Mouse (Mus musculus) neural tube, embryonic 13.5 days (tissue): ENCODE results near the gene Ube4a. TPM values are rescaled to one million over a fixed set of nuclear protein-coding genes. Genes with fewer than 3 reads are reported as not detected.

Experiments
- ATAC-seq: fragments of 200-750 bp; cut with Nextera tagmentation; 2 replicates; pipeline ENCODE4 v1.8.0; 2017; ENCODE audit warnings: low read depth, mild to moderate bottlenecking, moderate TSS enrichment, moderate library complexity
- H3K27ac ChIP-seq: fragments of 300-500 bp; sonication (generic); replicated peaks from 2 replicates; pipeline ENCODE4 v1.5.1; 2015; ENCODE audit warnings: moderate library complexity, mild to moderate bottlenecking, inconsistent platforms
- H3K27me3 ChIP-seq: fragments of 300-500 bp; sonication (generic); 2 replicates; pipeline ENCODE4 v1.6.1; 2015; ENCODE audit warnings: mild to moderate bottlenecking, inconsistent platforms
- H3K36me3 ChIP-seq: fragments of 300-500 bp; sonication (generic); 2 replicates; pipeline ENCODE4 v1.6.1; 2015; ENCODE audit warnings: mild to moderate bottlenecking, inconsistent platforms
- H3K4me1 ChIP-seq: fragments of 300-500 bp; sonication (generic); replicated peaks from 2 replicates; pipeline ENCODE4 v1.6.1; 2015; ENCODE audit warnings: inconsistent platforms
- H3K4me2 ChIP-seq: fragments of 300-500 bp; sonication (generic); 2 replicates; pipeline ENCODE4 v1.6.1; 2015; ENCODE audit warnings: inconsistent platforms, mild to moderate bottlenecking, moderate library complexity
- H3K4me3 ChIP-seq: fragments of 300-500 bp; sonication (generic); 2 replicates; pipeline ENCODE4 v1.5.1; 2015; ENCODE audit warnings: mild to moderate bottlenecking, inconsistent platforms
- H3K9ac ChIP-seq: fragments of 300-500 bp; sonication (generic); 2 replicates; pipeline ENCODE4 v1.6.1; 2015; ENCODE audit warnings: moderate library complexity, mild to moderate bottlenecking, inconsistent platforms
- H3K9me3 ChIP-seq: fragments of 300-500 bp; sonication (generic); 2 replicates; pipeline ENCODE4 v1.6.1; 2016; ENCODE audit warnings: inconsistent platforms
- WGBS: fragments of 180-500 bp; shearing (Covaris S2); methylation state at CpG from one replicate; pipeline ENCODE4 v1.1.7; 2015; 5-methylcytosine and 5-hydroxymethylcytosine counted together
- polyA plus RNA-seq: library from polyadenylated mRNA; unstranded; fragments of >200 nt; fragmentation: Nextera tagmentation; extraction: Ambion mirVana; gene quantifications from 2 replicates; pipeline ENCODE4 v1.2.1, GENCODE M21; 2015

Gene Ube4a
- polyA plus RNA-seq: 38.1 and 39.8 TPM in 2 replicates

GRCm38 (mm10) chr9:44965126-44965832, at the start of gene Ube4a:
Gene Ube4a, minus strand, starts transcription at chr9:44965600.
- Histone ChIP-seq H3K9ac (peak within 1 kb of the TSS; percentile 80), H3K4me1 (peaks cover 18% of the 10 kb centered on the region), H3K27me3 (peaks cover 3% of the 10 kb centered on the region; the same call in 1 of the 2 replicates), H3K27ac (peak within 1 kb of the TSS; percentile 68), H3K36me3 (peaks cover 21% of the 10 kb centered on the region), H3K4me2 (peak within 1 kb of the TSS; percentile 93), H3K9me3 (no peaks in the 10 kb centered on the region), H3K4me3 (peak within 1 kb of the TSS; percentile 95)
- ATAC-seq: peak; percentile 93
- under 1% methylated on average over 39 of the region's 39 CpGs for WGBS

GRCm38 (mm10) chr9:45014879-45015278, 49.5 kb upstream of the Ube4a start:
- Histone ChIP-seq H3K4me2 (no peak overlapping the region), H3K9me3 (no peaks in the 10 kb centered on the region), H3K27me3 (no peaks in the 10 kb centered on the region), H3K9ac (no peak overlapping the region), H3K4me3 (no peak overlapping the region), H3K36me3 (no peaks in the 10 kb centered on the region), H3K4me1 (no peaks in the 10 kb centered on the region), H3K27ac (no peak overlapping the region)
- ATAC-seq: no peak
- 38% methylated on average over 2 of the region's 2 CpGs for WGBS

- WGBS: 51% methylated on average over 6 of the region's 6 CpGs
- ATAC-seq: no peak
- no peaks in the 10 kb centered on the region for H3K4me1 ChIP-seq
- H3K36me3 ChIP-seq: no peaks in the 10 kb centered on the region
- H3K27ac ChIP-seq: no peak overlapping the region
- no peak overlapping the region for H3K9ac ChIP-seq
- H3K27me3 ChIP-seq: no peaks in the 10 kb centered on the region
- H3K4me2 ChIP-seq: no peak overlapping the region
- H3K4me3 ChIP-seq: no peak overlapping the region
- no peaks in the 10 kb centered on the region for H3K9me3 ChIP-seq
Observed at GRCm38 (mm10) chr9:45011291-45011690, 45.9 kb upstream of the Ube4a start.

- H3K4me2 ChIP-seq: no peak overlapping the region
- no peaks in the 10 kb centered on the region for H3K36me3 ChIP-seq
- H3K27ac ChIP-seq: no peak overlapping the region
- no peak for ATAC-seq
- H3K27me3 ChIP-seq: no peaks in the 10 kb centered on the region
- no peaks in the 10 kb centered on the region for H3K9me3 ChIP-seq
- 78% methylated on average over 4 of the region's 4 CpGs for WGBS
- H3K4me1 ChIP-seq: no peaks in the 10 kb centered on the region
- no peak overlapping the region for H3K9ac ChIP-seq
- no peak overlapping the region for H3K4me3 ChIP-seq
Observed at GRCm38 (mm10) chr9:45010461-45010860, 45.1 kb upstream of the Ube4a start.

- Histone ChIP-seq H3K27me3 (no peaks in the 10 kb centered on the region), H3K27ac (no peak within 1 kb of the TSS), H3K4me1 (no peaks in the 10 kb centered on the region), H3K36me3 (no peaks in the 10 kb centered on the region), H3K4me2 (no peak within 1 kb of the TSS), H3K4me3 (no peak within 1 kb of the TSS), H3K9ac (no peak within 1 kb of the TSS), H3K9me3 (no peaks in the 10 kb centered on the region)
- WGBS: 86% methylated on average over 19 of the region's 19 CpGs
- ATAC-seq: no peak
Observed at GRCm38 (mm10) chr9:45009180-45010078, 44.0 kb upstream of the Ube4a start, which contains the start of gene Cd3e. Gene Cd3e, minus strand, starts transcription at chr9:45009627.

- H3K36me3 ChIP-seq: no peaks in the 10 kb centered on the region
- ATAC-seq: no peak
- no peaks in the 10 kb centered on the region for H3K9me3 ChIP-seq
- H3K27ac ChIP-seq: no peak overlapping the region
- WGBS: 81% methylated on average over 4 of the region's 4 CpGs
- H3K4me1 ChIP-seq: no peaks in the 10 kb centered on the region
- no peak overlapping the region for H3K4me2 ChIP-seq
- H3K27me3 ChIP-seq: no peaks in the 10 kb centered on the region
- H3K4me3 ChIP-seq: no peak overlapping the region
- no peak overlapping the region for H3K9ac ChIP-seq
Observed at GRCm38 (mm10) chr9:45008342-45008741, 42.9 kb upstream of the Ube4a start.

- Histone ChIP-seq H3K36me3 (no peaks in the 10 kb centered on the region), H3K27ac (no peak overlapping the region), H3K9ac (no peak overlapping the region), H3K4me2 (no peak overlapping the region), H3K4me1 (no peaks in the 10 kb centered on the region), H3K27me3 (no peaks in the 10 kb centered on the region), H3K9me3 (no peaks in the 10 kb centered on the region), H3K4me3 (no peak overlapping the region)
- WGBS: 78% methylated on average over 12 of the region's 12 CpGs
- ATAC-seq: no peak
Observed at GRCm38 (mm10) chr9:45007404-45007803, 42.0 kb upstream of the Ube4a start.

- no peak for ATAC-seq
- Histone ChIP-seq H3K9ac (no peak overlapping the region), H3K4me2 (no peak overlapping the region), H3K4me3 (no peak overlapping the region), H3K27ac (no peak overlapping the region), H3K36me3 (no peaks in the 10 kb centered on the region), H3K27me3 (no peaks in the 10 kb centered on the region), H3K9me3 (no peaks in the 10 kb centered on the region), H3K4me1 (no peaks in the 10 kb centered on the region)
- 84% methylated on average over 3 of the region's 3 CpGs for WGBS
Observed at GRCm38 (mm10) chr9:45000249-45000648, 34.8 kb upstream of the Ube4a start.

- Histone ChIP-seq H3K9me3 (no peaks in the 10 kb centered on the region), H3K4me3 (no peak overlapping the region), H3K36me3 (no peaks in the 10 kb centered on the region), H3K27ac (no peak overlapping the region), H3K4me1 (no peaks in the 10 kb centered on the region), H3K4me2 (no peak overlapping the region), H3K9ac (no peak overlapping the region), H3K27me3 (no peaks in the 10 kb centered on the region)
- no peak for ATAC-seq
- WGBS: 76% methylated on average over 5 of the region's 5 CpGs
Observed at GRCm38 (mm10) chr9:44999776-45000175, 34.4 kb upstream of the Ube4a start.

- ATAC-seq: no peak
- Histone ChIP-seq H3K9ac (no peak overlapping the region), H3K27me3 (no peaks in the 10 kb centered on the region), H3K36me3 (no peaks in the 10 kb centered on the region), H3K9me3 (no peaks in the 10 kb centered on the region), H3K4me1 (no peaks in the 10 kb centered on the region), H3K4me3 (no peak overlapping the region), H3K27ac (no peak overlapping the region), H3K4me2 (no peak overlapping the region)
- WGBS: 53% methylated on average over 6 of the region's 6 CpGs
Observed at GRCm38 (mm10) chr9:44999171-44999570, 33.8 kb upstream of the Ube4a start.

- no peaks in the 10 kb centered on the region for H3K4me1 ChIP-seq
- no peaks in the 10 kb centered on the region for H3K9me3 ChIP-seq
- no peak overlapping the region for H3K9ac ChIP-seq
- no peak for ATAC-seq
- no peak overlapping the region for H3K27ac ChIP-seq
- H3K27me3 ChIP-seq: no peaks in the 10 kb centered on the region
- H3K36me3 ChIP-seq: no peaks in the 10 kb centered on the region
- H3K4me2 ChIP-seq: no peak overlapping the region
- 79% methylated on average over 11 of the region's 11 CpGs for WGBS
- no peak overlapping the region for H3K4me3 ChIP-seq
Observed at GRCm38 (mm10) chr9:44998138-44998537, 32.7 kb upstream of the Ube4a start.

- H3K27me3 ChIP-seq: no peaks in the 10 kb centered on the region
- WGBS: 94% methylated on average over 7 of the region's 7 CpGs
- ATAC-seq: no peak
- no peaks in the 10 kb centered on the region for H3K4me1 ChIP-seq
- no peak overlapping the region for H3K27ac ChIP-seq
- H3K4me2 ChIP-seq: no peak overlapping the region
- no peak overlapping the region for H3K9ac ChIP-seq
- H3K9me3 ChIP-seq: no peaks in the 10 kb centered on the region
- no peak overlapping the region for H3K4me3 ChIP-seq
- no peaks in the 10 kb centered on the region for H3K36me3 ChIP-seq
Observed at GRCm38 (mm10) chr9:44996590-44996989, 31.2 kb upstream of the Ube4a start.
